ENCODE assay signal across 10 mouse cellular contexts in the genomic region with DNA sequence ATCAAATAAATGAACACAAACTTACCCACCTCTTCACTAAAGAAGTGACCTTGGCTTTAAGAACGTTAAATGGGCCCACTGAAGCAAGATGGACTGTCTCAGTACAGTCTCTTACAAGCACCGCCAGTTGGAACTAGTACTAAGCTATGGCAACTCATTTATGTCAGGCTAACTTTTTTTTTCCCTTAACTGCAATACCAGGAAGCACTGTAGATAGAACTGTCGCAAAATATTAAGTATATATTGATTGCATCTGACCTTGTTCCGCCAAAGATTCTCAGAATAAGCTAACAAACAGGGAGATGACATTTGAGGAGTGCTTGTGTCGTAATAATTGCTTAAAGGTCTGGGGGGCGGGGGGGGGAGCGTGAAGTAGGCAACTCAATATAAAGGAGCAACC. TPM values are rescaled to one million over a fixed set of nuclear protein-coding genes. Genes with fewer than 3 reads are reported as not detected.
DNase-seq lines count a peak whose midpoint lies in the region; ATAC-seq and TF ChIP-seq lines count a peak whose summit lies in the region.
"Had no signal": no experiment of that assay in that cellular context is flagged by ENCODE, and none has a peak within 500 bp of the region (broad histone marks: within the 10 kb centered on the region; RNA-seq: fewer than 3 reads in every experiment).

No protein-coding gene starts in this region.

- 62% methylated on average over 7 of the region's 7 CpGs for WGBS in embryonic facial prominence, embryonic 13.5 days
- 69% methylated on average over 7 of the region's 7 CpGs for WGBS in embryonic facial prominence, embryonic 10.5 days
- WGBS in kidney, adult 2 months, result 47% methylated on average over 7 of the region's 7 CpGs
- WGBS in kidney, embryonic 14.5 days, result 46% methylated on average over 7 of the region's 7 CpGs
- WGBS in liver, postnatal 0 days (ENCODE audit: insufficient replicate concordance), result 37% methylated on average over 7 of the region's 7 CpGs

- DNase-seq in embryonic facial prominence, embryonic 10.5 days (ENCODE audit: low spot score), result no peak
- DNase-seq in kidney, adult 2 months, result no peak
- DNase-seq in liver, postnatal 0 days, result no peak
- DNase-seq in frontal cortex, postnatal 14 days (ENCODE audit: low spot score in 2 of 2), result no peak
- no peak for DNase-seq in layer of hippocampus, postnatal 25 days (ENCODE audit: extremely low spot score in 1 of 2, low spot score in 1 of 2)

- H3K9me3 ChIP-seq in embryonic facial prominence, embryonic 13.5 days, result no peaks in the 10 kb centered on the region
- no peaks in the 10 kb centered on the region for H3K9me3 ChIP-seq in embryonic facial prominence, embryonic 10.5 days
- H3K9me3 ChIP-seq in kidney, embryonic 14.5 days (ENCODE audit: control insufficient read depth, low read length), result no peaks in the 10 kb centered on the region
- no peaks in the 10 kb centered on the region for H3K9me3 ChIP-seq in liver, postnatal 0 days (ENCODE audit: low read length)
- H3K9me3 ChIP-seq: midbrain, embryonic 12.5 days had no signal

- no peak overlapping the region for H3K4me3 ChIP-seq in embryonic facial prominence, embryonic 13.5 days
- no peak overlapping the region; the same call in 1 of the 2 replicates for H3K4me3 ChIP-seq in embryonic facial prominence, embryonic 10.5 days
- no peak overlapping the region for H3K4me3 ChIP-seq in kidney, adult 2 months (ENCODE audit: insufficient read depth, low read depth, low read length)
- no peak overlapping the region for H3K4me3 ChIP-seq in kidney, embryonic 14.5 days (ENCODE audit: low read length)
- no peak overlapping the region for H3K4me3 ChIP-seq in liver, postnatal 0 days (ENCODE audit: low read depth, low read length)
- H3K4me3 ChIP-seq: midbrain, embryonic 12.5 days had no signal

- peak overlapping the region; percentile 37 for H3K4me2 ChIP-seq in embryonic facial prominence, embryonic 13.5 days
- H3K4me2 ChIP-seq in kidney, embryonic 14.5 days (replicated peaks; ENCODE audit: low read depth, low read length), result no peak overlapping the region
- peak overlapping the region; percentile 63 for H3K4me2 ChIP-seq in liver, postnatal 0 days (ENCODE audit: low read depth, low read length)

- H3K4me1 ChIP-seq in embryonic facial prominence, embryonic 13.5 days, result peaks cover 27% of the 10 kb centered on the region
- H3K4me1 ChIP-seq in embryonic facial prominence, embryonic 10.5 days, result peaks cover 21% of the 10 kb centered on the region
- H3K4me1 ChIP-seq in kidney, adult 2 months (ENCODE audit: control insufficient read depth, insufficient read depth, low read length), result peaks cover 15% of the 10 kb centered on the region
- peaks cover 19% of the 10 kb centered on the region for H3K4me1 ChIP-seq in kidney, embryonic 14.5 days (ENCODE audit: control insufficient read depth, insufficient read depth, low read length)
- H3K4me1 ChIP-seq in liver, postnatal 0 days (ENCODE audit: insufficient read depth), result peaks cover 16% of the 10 kb centered on the region

- no peak overlapping the region for H3K27ac ChIP-seq in embryonic facial prominence, embryonic 13.5 days
- no peak overlapping the region for H3K27ac ChIP-seq in embryonic facial prominence, embryonic 10.5 days (replicated peaks)
- peak overlapping the region; percentile 46; the same call in 1 of the 2 replicates for H3K27ac ChIP-seq in kidney, adult 2 months (ENCODE audit: insufficient read depth, low read depth, low read length)
- no peak overlapping the region for H3K27ac ChIP-seq in kidney, embryonic 14.5 days (ENCODE audit: low read depth, low read length)
- H3K27ac ChIP-seq in liver, postnatal 0 days (ENCODE audit: low read depth), result peak overlapping the region; percentile 64; the same call in 1 of the 2 replicates
- H3K27ac ChIP-seq: midbrain, embryonic 12.5 days had no signal

- TF ChIP-seq POLR2A in kidney, adult 2 months (IDR thresholded peaks at IDR 0.05; ENCODE audit: low read depth, low read length), result no peak

- no peak for TF ChIP-seq EP300 in liver, postnatal 0 days (IDR thresholded peaks at IDR 0.05; ENCODE audit: low read depth)

- H3K36me3 ChIP-seq in embryonic facial prominence, embryonic 13.5 days, result no peaks in the 10 kb centered on the region
- H3K36me3 ChIP-seq in embryonic facial prominence, embryonic 10.5 days (replicated peaks), result no peaks in the 10 kb centered on the region
- H3K36me3 ChIP-seq in kidney, adult 2 months (ENCODE audit: control insufficient read depth, insufficient read depth, low read length), result no peaks in the 10 kb centered on the region
- no peaks in the 10 kb centered on the region for H3K36me3 ChIP-seq in kidney, embryonic 14.5 days (ENCODE audit: control insufficient read depth, insufficient read depth, low read length)
- no peaks in the 10 kb centered on the region for H3K36me3 ChIP-seq in liver, postnatal 0 days (replicated peaks; ENCODE audit: insufficient read depth, low read length)
- H3K36me3 ChIP-seq: midbrain, embryonic 12.5 days had no signal

- no peak overlapping the region for H3K9ac ChIP-seq in embryonic facial prominence, embryonic 13.5 days
- H3K9ac ChIP-seq in kidney, embryonic 14.5 days (ENCODE audit: low read depth, low read length), result no peak overlapping the region
- no peak overlapping the region for H3K9ac ChIP-seq in liver, postnatal 0 days (replicated peaks)
- H3K9ac ChIP-seq: midbrain, embryonic 12.5 days had no signal

- TF ChIP-seq CTCF in kidney, adult 2 months (conservative IDR thresholded peaks at IDR 0.05; ENCODE audit: insufficient read depth, insufficient read length, low read depth, low read length), result no peak
- TF ChIP-seq CTCF in liver, postnatal 0 days (IDR thresholded peaks at IDR 0.05; ENCODE audit: low read depth), result no peak

- H3K27me3 ChIP-seq in embryonic facial prominence, embryonic 13.5 days, result no peaks in the 10 kb centered on the region
- H3K27me3 ChIP-seq in embryonic facial prominence, embryonic 10.5 days (replicated peaks; ENCODE audit: low read depth, poor library complexity, severe bottlenecking), result no peaks in the 10 kb centered on the region
- no peaks in the 10 kb centered on the region for H3K27me3 ChIP-seq in kidney, adult 2 months (replicated peaks; ENCODE audit: control insufficient read depth, insufficient read depth, low read length)
- no peaks in the 10 kb centered on the region for H3K27me3 ChIP-seq in kidney, embryonic 14.5 days (ENCODE audit: control insufficient read depth, insufficient read depth, low read length)
- H3K27me3 ChIP-seq in liver, postnatal 0 days (ENCODE audit: insufficient read depth, low read length), result no peaks in the 10 kb centered on the region
- H3K27me3 ChIP-seq: midbrain, embryonic 12.5 days; Patski had no signal

- ATAC-seq in embryonic facial prominence, embryonic 13.5 days (ENCODE audit: insufficient number of reproducible peaks, insufficient read depth, low FRiP score, low TSS enrichment, low read depth), result no peak
- ATAC-seq in kidney, embryonic 14.5 days (ENCODE audit: low FRiP score, low TSS enrichment), result no peak
- ATAC-seq in granulocyte monocyte progenitor cell, adult 5-6 weeks (replicated peaks; ENCODE audit: poor library complexity, severe bottlenecking), result peak; percentile 18
- no peak for ATAC-seq in liver, postnatal 0 days
- ATAC-seq: Patski had no signal

RNA-seq across cellular contexts. Expression of a gene that starts 49.3 kb away (rescaled TPM):
- polyA plus RNA-seq in embryonic facial prominence, embryonic 13.5 days (2015; fragmentation: Nextera tagmentation; extraction: Ambion mirVana), result 38.8 and 45.0 TPM in 2 replicates
- 14.7 and 18.9 TPM in 2 replicates for polyA plus RNA-seq in embryonic facial prominence, embryonic 10.5 days (2016; fragmentation: Nextera tagmentation; extraction: Ambion mirVana)
- 17.1 and 21.2 TPM in 2 replicates for polyA plus RNA-seq in kidney, adult 2 months (2012; rRNA removed)
- polyA plus RNA-seq in kidney, embryonic 14.5 days (2014; fragmentation: Nextera tagmentation; extraction: Ambion mirVana), result 34.9 and 63.2 TPM in 2 replicates
- total RNA-seq in granulocyte monocyte progenitor cell, adult 5-6 weeks (2014; fragmentation: Nextera tagmentation), result 62.1 and 70.9 TPM in 2 replicates
- total RNA-seq in granulocyte monocyte progenitor cell, adult 5-6 weeks (2017), result 84.2 and 102 TPM in 2 replicates
- polyA plus RNA-seq in liver, postnatal 0 days (2015; fragmentation: Nextera tagmentation; extraction: Ambion mirVana), result 18.0 and 18.5 TPM in 2 replicates
- 10 to 100 TPM; 83.9 to 85.4 TPM for total RNA-seq in layer of hippocampus, postnatal 25 days (2021)

Comparison
In these comparisons a context has a peak if more than half of its experiments do, and no peak if none do; other contexts are left out.
1. H3K27ac ChIP-seq: peak in kidney, adult 2 months (single experiment) and liver, postnatal 0 days (single experiment); none in embryonic facial prominence, embryonic 13.5 days (single experiment), embryonic facial prominence, embryonic 10.5 days (single experiment) and kidney, embryonic 14.5 days (single experiment).